Mouse (Mus musculus) neural tube, embryonic 11.5 days (tissue): ENCODE measurements at regions not wholly inside any gene's neighbourhood (a gene's known extent, or its start where the extent isn't known, plus 50 kb on each side); places are given as distances from the start of the nearest gene placed in this dataset.
A peak's percentile ranks its signal among the peaks of the same experiment; 100 is the strongest.

ENCODE experiments used
- ATAC-seq: fragments of 200-750 bp; cut with Nextera tagmentation; 2 replicates; pipeline ENCODE4 v1.8.0; 2017; ENCODE audit warnings: moderate number of reproducible peaks, mild to moderate bottlenecking, moderate TSS enrichment, moderate library complexity; ENCODE audit not compliant: insufficient read depth, low FRiP score, low TSS enrichment
- DNase-seq: peaks from one replicate; pipeline ENCODE4 v3.0.0-alpha.2; 2015; ENCODE audit warnings: low spot score
- H3K27ac ChIP-seq: fragments of 300-500 bp; sonication (generic); 2 replicates; pipeline ENCODE4 v1.5.1; 2014; ENCODE audit warnings: low read depth, mild to moderate bottlenecking, low read length
- H3K27me3 ChIP-seq: fragments of 300-500 bp; sonication (generic); 2 replicates; pipeline ENCODE4 v1.6.1; 2014; ENCODE audit warnings: mild to moderate bottlenecking, low read length, mixed read lengths; ENCODE audit not compliant: control insufficient read depth, insufficient read depth
- H3K36me3 ChIP-seq: fragments of 300-500 bp; sonication (generic); 2 replicates; pipeline ENCODE4 v1.6.1; 2014; ENCODE audit warnings: mild to moderate bottlenecking, low read length, moderate library complexity, mixed read lengths; ENCODE audit not compliant: control insufficient read depth, insufficient read depth
- H3K4me1 ChIP-seq: fragments of 300-500 bp; sonication (generic); 2 replicates; pipeline ENCODE4 v1.6.1; 2014; ENCODE audit warnings: low read length, mixed read lengths; ENCODE audit not compliant: control insufficient read depth, insufficient read depth
- H3K4me2 ChIP-seq: fragments of 300-500 bp; sonication (generic); 2 replicates; pipeline ENCODE4 v1.6.1; 2014; ENCODE audit warnings: low read depth, mild to moderate bottlenecking, moderate library complexity
- H3K4me3 ChIP-seq: fragments of 300-500 bp; sonication (generic); 2 replicates; pipeline ENCODE4 v1.5.1; 2014; ENCODE audit warnings: low read depth, low read length
- H3K9ac ChIP-seq: fragments of 300-500 bp; sonication (generic); 2 replicates; pipeline ENCODE4 v1.6.1; 2014; ENCODE audit warnings: mild to moderate bottlenecking, low read length
- H3K9me3 ChIP-seq: fragments of 300-500 bp; sonication (generic); 2 replicates; pipeline ENCODE4 v1.6.1; 2016; ENCODE audit warnings: low read length; ENCODE audit not compliant: control insufficient read depth
- WGBS: fragments of 180-500 bp; shearing (Covaris S2); extraction: QIAGEN DNeasy Blood & Tissue Kit; methylation state at CpG from one replicate; pipeline ENCODE4 v1.1.7; 2014; 5-methylcytosine and 5-hydroxymethylcytosine counted together

DNA sequence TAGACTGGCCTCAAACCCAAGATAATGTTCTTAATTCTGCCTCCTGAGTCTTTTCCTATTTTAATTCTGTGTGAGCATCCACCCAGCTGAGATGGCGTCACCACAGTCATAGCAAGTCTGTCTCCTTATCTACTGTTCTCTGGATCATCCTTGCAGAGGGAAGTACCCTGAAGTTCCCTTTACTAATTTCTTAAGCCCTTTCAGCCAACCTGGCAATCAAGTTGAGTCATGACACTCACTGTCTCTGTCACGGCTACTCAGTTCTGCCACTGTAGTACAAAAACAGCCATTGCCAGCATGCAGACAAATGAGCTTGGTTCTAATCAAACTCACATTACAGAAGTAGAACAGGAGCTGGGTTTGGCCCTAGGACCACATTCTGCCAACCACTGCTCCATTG lies 227.5 kb downstream of the Zfp36l1 start:
- Histone ChIP-seq H3K9ac (no peak overlapping the region), H3K27me3 (no peaks in the 10 kb centered on the region), H3K4me2 (no peak overlapping the region), H3K4me3 (no peak overlapping the region), H3K27ac (no peak overlapping the region), H3K36me3 (no peaks in the 10 kb centered on the region), H3K4me1 (peaks cover 12% of the 10 kb centered on the region), H3K9me3 (no peaks in the 10 kb centered on the region)
- ATAC-seq (no peak), DNase-seq (no peak)
- WGBS = 100% methylated on average over 2 of the region's 2 CpGs

DNA sequence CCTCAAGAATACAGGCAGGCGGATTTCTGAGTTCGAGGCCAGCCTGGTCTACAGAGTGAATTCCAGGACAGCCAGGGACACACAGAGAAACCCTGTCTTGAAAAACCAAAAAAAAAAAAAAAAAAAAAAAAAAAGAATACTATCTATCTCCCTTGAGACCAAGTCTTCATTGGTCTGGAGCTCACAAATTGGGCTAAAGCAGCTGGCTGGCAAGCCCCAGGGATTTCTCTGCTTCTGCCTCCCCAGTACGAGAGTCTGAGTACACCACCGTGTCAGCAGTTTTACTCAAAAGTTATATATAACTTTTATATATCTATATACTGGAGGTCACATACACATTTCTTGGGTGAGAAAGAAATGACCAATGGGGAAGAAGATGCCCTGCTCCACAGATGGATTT lies 229.2 kb downstream of the Zfp36l1 start:
- no peak for DNase-seq
- 91% methylated on average over 4 of the region's 4 CpGs for WGBS
- H3K4me1 ChIP-seq = peaks cover 29% of the 10 kb centered on the region

GRCm38 (mm10) chr12:79880751-79881261 lies 232.0 kb downstream of the Zfp36l1 start:
- Histone ChIP-seq H3K9ac (no peak overlapping the region; the same call in 1 of the 2 replicates), H3K4me1 (peaks cover 37% of the 10 kb centered on the region), H3K27ac (peak overlapping the region; percentile 77), H3K27me3 (no peaks in the 10 kb centered on the region), H3K36me3 (no peaks in the 10 kb centered on the region), H3K4me3 (no peak overlapping the region), H3K9me3 (no peaks in the 10 kb centered on the region), H3K4me2 (no peak overlapping the region)
- 55% methylated on average over 18 of the region's 18 CpGs for WGBS
- ATAC-seq (no peak), DNase-seq (no peak)

More for the DNA sequence above, 229.2 kb downstream of the Zfp36l1 start:
- Histone ChIP-seq H3K4me2 (no peak overlapping the region), H3K9me3 (no peaks in the 10 kb centered on the region), H3K27me3 (no peaks in the 10 kb centered on the region), H3K27ac (no peak overlapping the region), H3K4me3 (no peak overlapping the region), H3K9ac (no peak overlapping the region), H3K36me3 (no peaks in the 10 kb centered on the region)
- no peak for ATAC-seq

DNA sequence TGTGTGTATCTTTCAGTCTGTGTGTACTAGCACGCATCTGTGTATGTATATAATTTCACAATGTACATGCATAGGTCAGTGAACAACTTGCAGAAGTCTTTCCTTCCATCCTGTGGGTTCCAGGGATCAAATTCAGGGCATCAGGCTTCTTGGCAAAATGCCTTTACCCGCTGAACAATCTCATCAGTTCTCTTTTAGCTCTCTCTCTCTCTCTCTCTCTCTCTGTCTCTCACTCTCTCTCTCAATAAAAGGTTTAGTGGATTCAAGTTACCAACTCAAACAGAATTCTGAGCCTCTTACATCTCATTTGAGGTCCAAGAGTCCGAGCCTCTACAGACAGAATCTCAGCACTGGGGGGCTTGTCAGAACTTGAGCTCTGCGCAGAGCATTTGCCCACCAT lies 232.5 kb downstream of the Zfp36l1 start:
- WGBS = 70% methylated on average over 4 of the region's 4 CpGs
- H3K4me1 ChIP-seq = peaks cover 37% of the 10 kb centered on the region
- ATAC-seq = no peak
- no peak overlapping the region for H3K4me2 ChIP-seq
- H3K9ac ChIP-seq = no peak overlapping the region; the same call in 1 of the 2 replicates
- H3K27ac ChIP-seq = peak overlapping the region; percentile 77
- H3K36me3 ChIP-seq = no peaks in the 10 kb centered on the region
- no peak overlapping the region for H3K4me3 ChIP-seq
- H3K27me3 ChIP-seq = no peaks in the 10 kb centered on the region
- DNase-seq = no peak
- H3K9me3 ChIP-seq = no peaks in the 10 kb centered on the region

- Histone ChIP-seq H3K9ac (no peak overlapping the region), H3K4me2 (no peak overlapping the region), H3K27ac (peak overlapping the region; percentile 77), H3K27me3 (no peaks in the 10 kb centered on the region), H3K4me1 (peaks cover 37% of the 10 kb centered on the region), H3K36me3 (no peaks in the 10 kb centered on the region), H3K4me3 (no peak overlapping the region), H3K9me3 (no peaks in the 10 kb centered on the region)
- peak; percentile 73 for ATAC-seq
- WGBS = 20% methylated on average over 9 of the region's 9 CpGs
- DNase-seq = no peak
These were observed 232.9 kb downstream of the Zfp36l1 start for GRCm38 (mm10) chr12:79879918-79880273.

DNA sequence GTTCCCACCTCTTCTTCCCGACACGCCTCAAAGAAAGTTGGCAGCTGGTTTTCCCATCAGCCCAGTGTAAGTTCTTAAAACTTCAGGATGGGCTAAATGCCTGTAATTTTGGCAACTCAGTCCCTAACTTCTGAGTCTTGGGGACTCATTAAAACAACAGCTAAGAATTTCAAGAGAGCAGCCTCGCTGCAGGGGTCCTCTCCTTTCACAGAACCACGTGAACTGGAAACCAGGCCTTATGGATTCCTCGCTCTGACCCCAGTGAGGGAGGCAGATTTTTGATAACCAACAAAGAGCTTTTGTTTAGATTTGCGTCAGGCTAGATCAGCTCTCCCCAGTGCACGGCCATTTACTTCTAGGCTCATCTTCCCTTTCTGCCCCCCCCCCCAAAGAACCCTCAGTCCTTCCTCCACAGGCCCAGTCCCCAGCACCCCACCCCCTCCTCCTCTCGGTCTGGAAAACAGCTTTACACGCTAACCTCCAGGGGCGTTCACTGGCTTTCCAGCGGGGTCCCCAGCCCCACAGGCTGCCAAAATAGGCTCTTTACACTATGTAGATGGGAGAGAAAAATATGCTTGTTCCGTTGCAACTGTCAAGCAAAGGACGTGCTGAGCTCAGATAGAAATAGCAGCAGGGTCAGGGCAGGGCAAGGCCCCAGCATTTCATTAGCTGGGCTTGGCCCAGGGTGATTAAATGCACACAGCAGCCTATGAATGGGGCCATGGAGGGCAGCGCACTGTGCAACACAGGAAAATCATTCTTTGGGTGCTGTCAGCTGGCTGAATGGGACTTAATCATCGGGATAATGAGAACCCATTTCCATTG lies 233.5 kb downstream of the Zfp36l1 start:
- no peaks in the 10 kb centered on the region for H3K36me3 ChIP-seq
- DNase-seq = peak; percentile 85
- no peak overlapping the region for H3K9ac ChIP-seq
- ATAC-seq = peak; percentile 94
- H3K4me1 ChIP-seq = peaks cover 37% of the 10 kb centered on the region
- H3K4me3 ChIP-seq = no peak overlapping the region
- WGBS = 3% methylated on average over 15 of the region's 15 CpGs
- H3K9me3 ChIP-seq = no peaks in the 10 kb centered on the region
- H3K27me3 ChIP-seq = no peaks in the 10 kb centered on the region
- H3K4me2 ChIP-seq = no peak overlapping the region
- peak overlapping the region; percentile 77 for H3K27ac ChIP-seq

DNA sequence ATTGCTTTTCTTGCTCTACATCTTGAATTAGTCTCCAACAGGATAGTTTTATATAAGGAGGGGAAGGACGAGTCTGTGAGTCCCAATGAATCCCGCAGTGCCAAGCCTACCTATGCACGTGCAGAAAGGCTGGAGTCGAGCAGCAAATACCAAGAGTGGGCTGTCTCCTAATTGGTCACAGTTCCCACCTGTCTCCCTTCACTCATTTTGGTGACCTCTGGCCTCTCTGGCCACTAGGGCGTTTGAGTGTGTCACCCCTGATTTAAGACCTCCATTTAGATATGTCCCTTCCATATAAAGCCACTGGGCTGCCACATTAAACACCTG lies 234.1 kb downstream of the Zfp36l1 start:
- Histone ChIP-seq H3K27me3 (no peaks in the 10 kb centered on the region), H3K9ac (no peak overlapping the region), H3K27ac (peak overlapping the region; percentile 77), H3K4me2 (no peak overlapping the region), H3K36me3 (no peaks in the 10 kb centered on the region), H3K4me1 (peaks cover 37% of the 10 kb centered on the region), H3K4me3 (no peak overlapping the region), H3K9me3 (no peaks in the 10 kb centered on the region)
- 0 out of 2 replicates have a peak, but pooled peaks have one; percentile 1 for ATAC-seq
- WGBS = 17% methylated on average over 5 of the region's 5 CpGs
- DNase-seq = no peak

GRCm38 (mm10) chr12:79878163-79878562 lies 234.7 kb downstream of the Zfp36l1 start:
- DNase-seq = no peak
- ATAC-seq = no peak
- peak overlapping the region; percentile 77 for H3K27ac ChIP-seq

DNA sequence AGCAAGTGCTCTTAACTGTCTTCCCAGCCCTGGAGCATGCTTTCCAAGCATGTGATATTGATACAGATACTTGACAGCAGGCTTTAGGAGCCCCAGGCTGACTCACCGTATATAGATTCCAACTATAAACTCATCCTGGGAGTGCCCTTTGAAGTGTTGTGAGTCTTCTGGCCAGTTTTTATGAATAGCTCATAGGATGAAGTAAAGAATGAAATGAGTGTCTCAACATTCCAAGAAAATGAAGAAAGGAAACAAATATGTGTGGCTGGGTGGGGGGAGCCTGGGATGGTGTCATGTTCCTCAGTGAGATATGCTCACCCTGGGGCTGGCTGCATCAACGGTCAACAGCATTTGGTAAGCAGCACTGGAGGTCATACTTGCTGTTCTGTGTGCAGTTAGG lies 238.5 kb downstream of the Zfp36l1 start:
- Histone ChIP-seq H3K27me3 (no peaks in the 10 kb centered on the region), H3K4me3 (no peak overlapping the region), H3K4me1 (peaks cover 15% of the 10 kb centered on the region), H3K9ac (no peak overlapping the region), H3K4me2 (no peak overlapping the region), H3K27ac (no peak overlapping the region), H3K9me3 (no peaks in the 10 kb centered on the region), H3K36me3 (no peaks in the 10 kb centered on the region)
- 75% methylated on average over 2 of the region's 2 CpGs for WGBS
- ATAC-seq (no peak), DNase-seq (no peak)

More at GRCm38 (mm10) chr12:79878163-79878562, 234.7 kb downstream of the Zfp36l1 start:
- peaks cover 37% of the 10 kb centered on the region for H3K4me1 ChIP-seq
- H3K9ac ChIP-seq = no peak overlapping the region
- H3K4me3 ChIP-seq = no peak overlapping the region
- 79% methylated on average over 3 of the region's 3 CpGs for WGBS
- H3K27me3 ChIP-seq = no peaks in the 10 kb centered on the region
- no peaks in the 10 kb centered on the region for H3K9me3 ChIP-seq
- H3K36me3 ChIP-seq = no peaks in the 10 kb centered on the region
- H3K4me2 ChIP-seq = no peak overlapping the region
